Mouse (Mus musculus) lung, postnatal 10 days (tissue): Measurements from ENCODE around the gene Olfr15.
"Not testable (repeated sequence)": the region's sequence is repeated elsewhere in the genome, so short reads cannot be mapped to it uniquely, and the experiment has no call there.

ENCODE experiments used
- DNase-seq: peaks from one replicate; pipeline ENCODE4 v3.0.0; 2021

The Olfr15 gene

DNA sequence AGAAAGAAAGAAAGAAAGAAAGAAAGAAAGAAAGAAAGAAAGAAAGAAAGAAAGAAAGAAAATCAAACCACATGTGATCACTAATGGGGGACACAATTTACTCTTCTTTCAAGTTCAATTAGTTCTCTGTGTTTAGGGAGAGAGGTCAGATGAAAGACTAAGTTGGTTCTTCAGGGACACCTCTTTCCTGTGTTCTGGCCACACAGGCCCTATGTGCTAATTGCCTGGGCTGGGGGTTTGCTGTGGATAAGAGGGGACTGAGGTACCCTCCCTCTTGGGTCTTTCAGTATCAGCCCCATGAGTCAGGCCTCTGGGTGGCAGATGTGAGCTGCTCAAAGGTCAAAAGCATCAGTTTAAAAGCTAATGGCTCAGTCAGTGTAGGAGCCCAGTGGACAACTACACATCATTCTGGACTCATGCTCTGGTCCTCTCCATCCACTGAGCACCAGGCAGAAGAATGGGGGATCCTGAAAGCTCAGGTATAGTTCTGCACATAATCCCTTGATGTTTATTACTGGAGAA is at the start of gene Olfr15:
Gene Olfr15 (plus strand): TSS at position 291 of the 522 bp plus-strand sequence.
- no peak for DNase-seq

DNA sequence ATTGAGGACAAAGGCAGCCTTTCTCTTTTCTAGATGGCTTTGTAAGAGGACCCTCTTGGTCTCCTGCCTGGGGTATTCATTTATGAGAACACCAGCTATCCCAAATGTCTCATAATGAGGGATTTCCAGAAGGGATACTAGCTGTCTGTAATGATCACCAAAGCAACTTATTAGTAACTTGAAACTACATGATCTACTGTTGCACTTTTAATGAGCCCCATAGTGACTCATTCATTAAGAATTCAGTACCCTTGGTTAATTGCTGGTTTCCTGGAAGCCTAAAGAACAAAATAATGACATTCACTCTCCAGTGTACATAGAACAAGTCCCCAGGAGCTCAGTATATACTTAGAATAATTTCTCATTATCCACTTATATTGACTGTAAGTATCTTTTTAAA is 49.4 kb upstream of the Olfr15 start:
- DNase-seq, result no peak

DNA sequence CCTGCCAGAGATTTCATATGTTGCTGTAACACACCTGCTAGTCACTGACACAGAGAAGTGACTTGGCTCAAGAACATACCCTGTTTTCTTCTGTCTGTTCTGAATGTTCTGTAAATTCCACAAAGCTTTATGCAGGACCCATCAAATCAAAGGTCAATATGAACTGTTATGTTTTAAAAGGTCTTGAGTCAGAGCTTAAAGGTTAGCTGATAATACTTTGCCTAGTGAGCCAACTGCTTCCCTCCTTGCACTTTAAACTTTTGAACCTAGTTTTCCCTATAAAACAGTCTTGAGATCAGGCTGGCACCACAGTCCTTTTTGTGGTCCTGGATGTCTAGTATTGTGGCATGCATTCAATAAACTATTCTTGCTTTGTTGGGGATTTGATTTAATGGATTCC is 42.3 kb upstream of the Olfr15 start:
- DNase-seq, result no peak

DNA sequence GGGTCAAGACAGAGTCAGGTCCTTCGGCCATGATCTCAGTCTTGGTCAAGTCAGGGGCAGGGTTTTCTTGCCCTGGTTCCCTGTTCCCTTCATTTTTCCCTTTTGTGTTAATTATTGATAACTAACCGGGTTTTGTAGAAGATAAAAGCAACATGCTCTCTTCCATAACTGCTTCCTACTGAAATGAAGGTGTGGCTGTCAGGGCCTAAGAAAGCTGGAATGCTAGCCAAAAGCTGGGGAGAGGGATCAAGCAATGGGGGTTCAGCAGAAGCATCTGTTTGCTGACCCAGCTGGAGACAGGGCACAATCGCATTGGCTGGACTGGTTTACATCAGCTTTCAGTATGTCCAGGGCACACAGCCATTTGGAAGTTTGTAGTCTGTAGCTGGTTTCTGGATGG is 22.5 kb upstream of the Olfr15 start:
- no peak for DNase-seq

DNA sequence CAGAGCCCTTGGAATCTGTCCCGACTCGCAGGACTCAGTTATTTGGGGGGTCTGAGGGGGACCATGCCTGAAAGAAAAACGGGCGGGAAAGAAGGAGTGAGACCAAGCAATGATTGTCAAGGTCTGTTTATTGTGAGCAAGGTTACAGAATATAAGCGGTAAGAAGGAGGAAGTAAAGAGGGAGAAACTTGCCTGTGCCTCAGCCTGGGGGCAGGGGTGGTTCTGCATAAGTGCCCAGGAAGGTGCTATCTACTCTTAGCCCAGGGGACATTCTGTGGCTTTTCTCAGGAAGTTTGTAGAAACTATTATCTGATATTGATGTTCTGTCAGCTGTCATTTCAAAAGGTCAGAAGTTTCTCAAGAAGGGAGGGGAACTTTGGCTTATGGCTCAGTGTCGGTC is 16.0 kb upstream of the Olfr15 start:
- DNase-seq, result not testable (repeated sequence)

DNA sequence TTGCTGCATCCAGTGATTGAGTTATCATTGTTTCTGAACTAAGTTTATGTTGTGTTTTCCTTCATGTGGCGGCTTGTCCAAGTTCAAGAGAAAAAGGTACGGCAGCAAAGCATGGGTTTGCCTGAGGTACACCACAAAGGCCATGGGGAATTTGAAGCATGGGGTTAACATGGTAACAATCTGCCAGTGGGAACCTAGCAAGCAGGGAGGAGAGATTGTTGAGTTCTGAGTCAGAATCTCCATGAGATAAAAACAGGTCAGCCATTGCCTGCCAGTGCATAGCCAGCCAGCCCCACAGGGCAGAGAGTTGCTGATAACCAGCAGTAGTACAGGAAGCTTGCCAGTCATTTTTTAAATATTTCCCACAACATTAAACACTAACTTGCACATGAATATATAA is 10.5 kb upstream of the Olfr15 start:
- no peak for DNase-seq

DNA sequence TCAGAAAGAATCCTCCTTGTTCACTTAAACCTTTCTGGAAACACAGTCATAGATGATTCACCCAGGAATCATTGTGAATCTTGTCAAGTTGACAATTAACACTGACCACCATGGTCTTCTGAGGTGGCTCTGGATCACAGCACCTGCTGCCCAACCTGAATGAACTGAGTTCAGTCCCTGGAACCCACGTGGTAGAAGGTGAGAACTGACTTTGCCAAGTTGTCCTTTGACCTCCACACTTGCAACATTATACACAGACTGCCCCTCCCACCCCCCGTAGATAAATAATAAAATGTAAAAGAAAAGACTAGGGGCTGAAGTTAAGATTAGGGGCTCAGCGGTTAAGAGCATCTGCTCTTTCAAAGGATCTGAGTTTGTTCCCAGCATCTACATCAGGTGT is 2.7 kb upstream of the Olfr15 start:
- DNase-seq, result no peak

DNA sequence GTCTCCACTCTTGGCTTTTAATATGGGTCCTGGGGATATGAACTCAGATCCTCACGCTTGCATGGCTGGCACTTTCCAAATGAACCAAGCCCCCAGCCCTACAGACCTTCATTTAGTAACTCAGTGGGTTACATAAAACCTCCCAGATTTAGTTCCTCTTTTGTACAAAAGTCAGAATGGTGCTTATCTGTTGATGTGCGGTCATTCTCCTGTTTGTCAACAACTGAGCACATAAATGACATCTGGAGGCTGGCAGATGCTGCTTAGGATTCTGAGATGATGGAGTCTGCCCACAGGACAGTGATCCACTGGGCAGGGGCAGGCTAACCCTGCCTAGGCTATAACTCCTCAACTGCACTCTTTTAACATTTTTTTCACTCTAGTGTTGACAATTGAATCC is 951 bp upstream of the Olfr15 start:
- no peak for DNase-seq

DNA sequence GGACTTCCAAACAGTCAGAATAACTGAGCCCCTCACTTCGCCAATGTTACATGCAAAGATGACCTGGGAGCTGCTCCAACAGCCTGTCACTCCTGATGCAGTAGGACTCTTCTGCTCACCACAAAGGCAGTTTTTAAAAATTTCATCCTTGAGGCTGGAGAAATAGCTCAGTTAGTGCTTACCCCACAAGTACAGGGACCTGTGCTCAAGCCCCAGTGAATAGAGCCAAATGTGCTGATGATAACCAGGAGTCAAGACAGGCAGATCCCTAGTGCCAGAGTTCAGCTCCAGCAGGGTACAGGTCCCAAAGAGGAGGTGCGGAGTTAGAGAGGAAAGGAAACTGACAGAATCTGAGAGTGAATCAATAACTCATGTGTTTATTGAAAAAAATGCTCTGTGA is 4.8 kb downstream of the Olfr15 start:
- no peak for DNase-seq

DNA sequence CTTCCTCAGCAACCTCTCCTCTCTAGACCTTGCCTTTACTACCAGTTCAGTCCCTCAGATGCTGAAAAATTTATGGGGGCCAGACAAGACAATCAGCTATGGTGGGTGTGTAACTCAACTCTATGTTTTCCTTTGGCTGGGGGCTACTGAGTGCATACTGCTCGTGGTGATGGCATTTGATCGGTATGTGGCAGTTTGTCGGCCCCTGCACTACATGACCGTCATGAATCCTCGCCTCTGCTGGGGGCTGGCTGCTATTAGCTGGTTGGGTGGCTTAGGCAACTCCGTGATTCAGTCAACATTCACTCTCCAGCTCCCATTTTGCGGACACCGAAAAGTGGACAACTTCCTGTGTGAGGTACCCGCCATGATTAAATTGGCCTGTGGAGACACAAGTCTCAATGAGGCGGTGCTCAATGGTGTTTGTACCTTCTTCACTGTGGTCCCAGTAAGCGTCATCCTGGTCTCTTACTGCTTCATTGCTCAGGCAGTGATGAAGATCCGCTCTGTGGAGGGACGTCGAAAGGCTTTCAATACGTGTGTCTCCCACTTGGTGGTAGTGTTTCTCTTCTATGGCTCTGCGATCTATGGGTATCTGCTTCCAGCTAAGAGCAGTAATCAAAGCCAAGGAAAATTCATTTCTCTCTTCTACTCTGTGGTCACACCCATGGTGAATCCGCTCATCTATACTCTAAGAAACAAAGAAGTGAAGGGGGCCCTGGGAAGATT is 8.6 kb downstream of the Olfr15 start:
- DNase-seq, result peak; percentile 43

DNA sequence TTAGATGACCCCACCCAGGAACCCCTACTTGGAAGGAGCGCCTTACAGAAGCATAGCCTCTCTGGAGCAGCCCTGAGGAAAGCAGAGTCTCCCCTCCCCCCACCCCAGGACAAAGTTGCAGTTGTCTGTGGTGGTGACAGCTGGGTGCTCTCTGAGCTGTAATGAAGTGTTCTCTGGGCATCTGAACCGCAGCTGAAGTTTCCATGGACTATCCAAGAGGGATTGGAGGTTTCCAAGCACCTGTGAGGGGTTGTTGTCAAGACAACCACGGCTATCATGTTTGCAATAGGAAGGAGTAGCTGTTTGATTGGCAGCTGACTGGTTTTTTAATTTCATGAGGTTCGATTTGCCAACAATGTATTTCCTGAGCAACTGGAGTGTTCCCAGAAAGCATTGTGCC is 12.3 kb downstream of the Olfr15 start:
- no peak for DNase-seq

DNA sequence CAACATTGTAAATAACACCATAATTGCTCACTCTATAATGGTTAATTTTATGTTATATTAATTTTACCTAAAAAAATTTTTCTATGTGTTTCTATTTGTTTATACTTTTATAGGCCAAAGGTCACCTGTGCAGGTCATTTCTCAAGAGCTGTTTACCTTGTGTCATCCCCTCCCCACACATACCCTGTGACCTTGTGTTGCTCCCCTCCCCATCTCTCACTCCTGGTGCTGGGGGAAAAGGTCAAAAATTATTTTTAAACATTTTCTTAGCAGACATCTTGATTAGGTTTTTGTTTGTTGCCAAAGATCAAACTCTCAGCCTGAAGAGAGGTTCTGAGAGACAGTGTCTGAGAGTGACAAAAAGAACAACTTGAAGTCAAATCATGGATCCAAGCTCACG is 13.1 kb downstream of the Olfr15 start:
- no peak for DNase-seq

DNA sequence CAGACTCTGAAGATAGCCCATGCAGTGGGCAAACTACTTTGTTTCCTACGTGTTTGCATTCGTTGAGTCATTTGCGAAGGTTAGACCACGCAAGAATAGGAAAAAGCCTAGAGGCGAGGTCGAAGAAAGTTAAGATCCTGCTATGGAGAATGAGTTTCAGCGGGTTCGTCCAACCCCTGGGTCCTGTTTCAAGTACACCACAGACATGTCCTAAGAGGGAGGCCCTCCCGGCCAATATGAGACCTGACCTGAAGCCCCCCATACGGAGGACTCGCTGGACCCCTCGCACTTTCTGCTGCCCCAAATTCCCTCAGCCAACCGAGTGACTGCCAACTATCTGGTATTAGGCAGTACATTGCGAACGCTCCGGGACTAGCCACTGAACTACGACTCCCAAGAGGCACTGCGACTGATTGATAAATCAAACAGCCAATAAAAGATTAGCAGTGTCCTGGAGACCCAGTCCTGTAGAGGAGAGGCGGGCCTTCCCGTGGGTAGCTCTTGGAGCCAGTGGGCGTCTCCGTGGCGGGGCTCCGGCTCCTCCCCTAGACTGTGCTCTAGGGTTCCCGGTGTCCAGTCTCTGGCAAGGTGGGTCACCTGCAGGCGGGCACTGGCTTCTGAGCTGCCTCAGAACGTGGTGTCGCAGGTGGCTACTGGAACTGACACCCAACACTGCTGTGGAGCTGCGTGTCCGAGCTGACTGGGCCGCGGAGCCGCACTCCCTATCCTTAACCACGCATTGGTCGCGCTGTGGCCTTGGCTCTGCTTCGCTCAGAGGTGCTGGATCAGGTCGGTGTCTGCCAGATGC is 16.2 kb downstream of the Olfr15 start, which contains the start of gene Zfp174:
Gene Zfp174 (plus strand): TSS at position 558 of the 808 bp plus-strand sequence.
- peak; percentile 97 for DNase-seq

DNA sequence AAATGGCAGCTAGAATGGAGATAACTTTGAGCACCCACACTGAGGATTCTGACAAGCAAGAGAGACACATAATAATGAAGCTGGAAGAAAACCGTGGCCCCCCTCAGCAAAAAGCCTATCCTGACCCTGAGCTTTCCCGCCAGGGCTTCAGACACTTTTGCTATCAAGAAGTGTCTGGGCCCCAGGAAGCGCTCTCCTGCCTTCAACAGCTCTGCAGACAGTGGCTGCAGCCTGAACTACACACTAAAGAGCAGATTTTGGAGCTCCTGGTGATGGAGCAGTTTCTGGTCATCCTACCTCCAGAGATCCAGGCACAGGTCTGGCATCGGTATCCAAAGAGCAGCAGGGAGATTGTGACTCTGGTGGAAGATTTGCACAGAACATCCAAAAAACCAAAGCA is 17.2 kb downstream of the Olfr15 start:
- DNase-seq, result no peak

DNA sequence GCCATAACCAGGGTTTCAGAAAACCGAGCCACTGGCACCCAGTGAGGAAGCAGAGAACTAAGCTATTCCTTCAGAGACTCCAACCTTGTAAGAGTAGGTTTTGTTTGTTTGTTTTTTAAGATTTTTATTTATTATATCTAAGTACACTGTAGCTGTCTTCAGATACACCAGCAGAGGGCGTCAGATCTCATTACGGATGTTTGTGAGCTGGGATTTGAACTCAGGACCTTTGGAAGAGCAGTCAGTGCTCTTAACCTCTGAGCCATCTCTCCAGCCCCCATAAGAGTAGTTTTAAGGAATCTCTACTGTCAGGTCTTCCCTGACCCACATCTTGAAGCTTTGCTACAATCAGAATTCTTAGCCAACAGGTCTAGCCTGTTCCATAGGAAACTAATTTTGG is 17.7 kb downstream of the Olfr15 start:
- DNase-seq, result no peak

DNA sequence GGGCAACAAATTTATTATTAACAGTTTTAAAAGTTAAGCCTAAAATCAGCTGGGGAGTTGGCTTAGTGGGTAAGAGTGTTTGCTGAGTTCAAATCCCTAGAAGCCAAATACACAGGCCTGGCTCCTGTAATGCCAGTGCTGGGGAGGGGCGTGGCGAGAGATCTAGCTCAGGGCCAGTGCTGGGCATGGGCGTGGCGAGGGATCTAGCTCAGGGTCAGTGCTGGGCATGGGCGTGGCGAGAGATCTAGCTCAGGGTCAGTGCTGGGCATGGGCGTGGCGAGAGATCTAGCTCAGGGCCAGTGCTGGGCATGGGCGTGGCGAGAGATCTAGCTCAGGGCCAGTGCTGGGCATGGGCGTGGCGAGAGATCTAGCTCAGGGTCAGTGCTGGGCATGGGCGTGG is 20.6 kb downstream of the Olfr15 start:
- DNase-seq, result not testable (repeated sequence)

DNA sequence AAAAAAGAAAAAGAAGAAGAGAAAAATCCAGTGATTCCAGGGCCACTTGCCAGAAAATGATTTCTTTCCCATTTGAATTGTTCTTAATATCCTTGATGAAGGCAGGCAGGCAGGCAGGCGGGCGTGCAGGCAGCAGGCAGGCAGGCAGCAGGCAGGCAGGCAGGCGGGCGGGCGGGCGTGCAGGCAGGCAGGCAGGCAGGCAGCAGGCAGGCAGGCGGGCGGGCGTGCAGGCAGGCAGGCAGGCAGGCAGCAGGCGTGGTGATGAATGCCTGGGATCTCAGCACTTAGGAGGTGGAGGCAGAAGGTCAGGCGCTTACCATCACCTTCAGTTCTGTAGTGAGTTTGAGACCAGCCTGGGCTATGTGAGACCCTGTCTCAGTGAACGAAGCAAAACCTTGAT is 21.9 kb downstream of the Olfr15 start:
- no peak for DNase-seq

DNA sequence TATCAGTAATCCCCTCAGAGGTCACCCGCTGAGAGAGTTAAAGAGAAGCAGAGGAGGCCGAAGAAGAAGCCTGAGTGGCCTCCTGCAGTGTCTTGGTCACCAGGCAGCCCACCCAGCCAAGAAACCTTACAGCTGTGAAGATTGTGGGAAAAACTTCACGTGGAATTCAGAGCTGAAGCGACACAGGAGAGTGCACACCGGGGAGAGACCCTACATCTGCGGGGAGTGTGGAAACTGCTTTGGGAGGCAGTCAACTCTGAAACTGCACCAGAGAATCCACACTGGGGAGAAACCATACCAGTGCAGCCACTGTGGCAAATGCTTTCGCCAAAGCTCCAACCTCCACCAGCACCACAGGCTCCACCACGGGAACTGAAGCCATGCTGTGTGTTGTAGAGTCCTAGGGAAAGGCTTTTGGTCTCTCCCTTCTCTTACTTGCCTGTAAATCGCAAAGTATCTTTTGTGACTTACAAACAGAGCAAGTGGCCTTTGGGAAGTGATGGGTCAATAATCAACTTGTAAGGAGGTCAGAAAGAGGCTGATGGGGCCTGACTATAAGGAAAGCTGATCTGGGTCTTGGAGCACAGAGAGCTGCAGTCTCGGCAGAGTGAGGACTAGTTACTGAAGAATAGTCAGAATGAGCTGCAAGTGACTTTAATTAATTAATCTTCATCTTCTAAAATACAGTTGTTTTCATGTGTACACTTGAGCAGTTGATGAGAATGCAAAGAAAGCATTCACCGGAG is 23.9 kb downstream of the Olfr15 start:
- no peak for DNase-seq

DNA sequence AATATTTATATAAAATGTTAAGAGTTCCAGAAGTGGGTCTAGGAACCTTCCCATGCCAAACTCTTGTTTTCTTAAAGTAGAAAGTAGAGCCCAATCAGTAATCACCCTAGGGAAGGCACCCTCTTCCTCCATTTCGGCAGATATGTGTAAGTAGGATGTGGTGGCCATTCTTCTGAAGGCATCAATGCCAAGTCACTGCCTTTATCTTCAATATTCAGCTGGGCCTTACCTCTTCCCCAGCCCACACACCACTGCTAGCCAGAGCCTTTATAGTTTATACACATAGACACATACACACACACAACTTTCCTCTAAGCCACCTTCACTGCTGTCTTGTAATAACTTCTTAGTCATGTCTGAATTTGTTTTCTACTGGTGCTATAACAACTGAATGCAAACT is 25.1 kb downstream of the Olfr15 start:
- no peak for DNase-seq

DNA sequence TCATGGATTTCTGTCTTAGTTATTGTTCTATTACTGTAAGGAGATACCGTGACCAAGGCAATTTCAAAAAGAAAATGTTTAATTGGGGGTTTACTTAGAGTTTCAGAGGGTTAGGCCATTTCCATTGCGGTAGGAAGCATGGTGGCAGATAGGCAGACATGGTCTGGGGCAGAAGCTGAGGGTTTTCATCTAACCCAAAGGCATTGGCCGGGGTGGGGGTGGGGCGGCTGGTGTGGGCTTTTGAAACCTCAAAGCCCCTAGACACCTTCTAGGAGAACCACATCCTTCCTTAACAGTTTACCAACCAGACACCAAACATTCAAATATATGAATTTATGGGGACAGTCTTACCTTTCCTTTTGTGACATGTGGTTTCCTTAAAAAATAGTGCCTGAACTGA is 28.6 kb downstream of the Olfr15 start:
- DNase-seq, result no peak

DNA sequence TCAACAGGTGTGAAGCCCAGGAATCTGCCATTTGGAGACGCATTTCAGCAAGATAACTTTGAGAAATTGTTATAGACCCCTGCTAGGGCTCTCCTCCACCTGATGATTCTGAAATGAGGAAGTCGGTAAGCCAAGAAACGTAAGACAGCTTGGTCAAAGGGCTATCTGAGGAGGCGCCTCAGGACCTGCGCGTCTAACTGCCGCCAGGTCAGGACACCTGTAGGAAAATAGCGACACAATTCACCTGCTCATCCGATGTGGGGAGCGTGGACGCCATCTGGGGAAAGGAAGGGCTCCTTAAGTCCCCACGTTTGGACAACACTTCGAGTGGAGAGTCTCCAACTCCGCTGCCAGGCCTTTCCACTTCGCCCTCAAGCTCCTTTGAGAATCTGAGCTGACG is 41.1 kb downstream of the Olfr15 start:
- no peak for DNase-seq

DNA sequence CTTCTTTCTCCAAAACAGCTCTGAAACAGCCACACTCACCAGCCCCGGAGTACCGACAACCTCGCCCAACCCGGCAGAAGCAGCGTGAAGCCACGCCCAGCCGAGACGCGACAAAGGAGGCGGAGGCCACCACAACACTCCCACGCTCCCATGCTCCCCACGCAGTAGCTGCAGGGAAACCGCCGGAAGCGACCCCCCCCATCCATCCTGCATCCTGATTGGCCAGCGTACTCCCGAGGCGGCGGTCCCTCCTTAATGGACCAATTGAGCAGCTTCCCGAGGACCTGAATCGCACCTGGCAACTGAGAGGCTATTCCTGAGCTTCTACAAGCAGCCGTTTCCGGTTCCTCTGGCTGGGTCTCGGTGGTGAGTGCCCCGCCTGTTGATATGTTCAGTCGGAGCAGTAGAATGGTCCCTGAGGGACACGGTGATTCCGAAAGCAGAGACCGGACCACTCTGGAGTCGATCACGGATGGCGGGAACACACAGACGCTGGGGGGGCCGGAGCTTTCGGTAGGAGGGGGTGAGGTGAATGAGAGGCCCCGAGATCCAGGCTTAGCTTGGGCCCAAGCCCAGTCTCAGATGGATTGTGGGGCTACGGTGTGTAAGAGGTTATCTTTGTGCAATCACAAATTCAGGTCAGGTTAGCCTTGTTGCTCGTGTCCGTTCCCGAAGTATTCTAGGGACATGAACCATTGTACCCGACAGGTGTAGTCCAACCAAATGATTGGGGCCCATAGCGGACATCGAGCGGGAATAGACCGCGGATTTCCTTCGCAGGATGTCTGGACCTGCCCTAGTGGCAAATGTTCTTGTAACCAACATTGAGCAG is 41.8 kb downstream of the Olfr15 start, which contains the start of gene Naa60:
Gene Naa60 (plus strand): TSS at position 160 of the 832 bp plus-strand sequence.
- peak; percentile 96 for DNase-seq
